Mouse (Mus musculus): Measurements from ENCODE around the gene Nlrp4f. TPM values are rescaled to one million over a fixed set of nuclear protein-coding genes. Genes with fewer than 3 reads are reported as not detected.
A peak's percentile ranks its signal among the peaks of the same experiment; 100 is the strongest.

Gene Nlrp4f
- 0.10 TPM in 1 of 2 replicates, not detected in the other for total RNA-seq (2015)
- not detected in 2 replicates for total RNA-seq (2017)

- ATAC-seq (replicated peaks; ENCODE audit: poor library complexity) = no peak
Measured at GRCm38 (mm10) chr13:65205877-65206276, at the start of gene Nlrp4f. Nlrp4f (minus strand) TSS chr13:65205977.

DNA sequence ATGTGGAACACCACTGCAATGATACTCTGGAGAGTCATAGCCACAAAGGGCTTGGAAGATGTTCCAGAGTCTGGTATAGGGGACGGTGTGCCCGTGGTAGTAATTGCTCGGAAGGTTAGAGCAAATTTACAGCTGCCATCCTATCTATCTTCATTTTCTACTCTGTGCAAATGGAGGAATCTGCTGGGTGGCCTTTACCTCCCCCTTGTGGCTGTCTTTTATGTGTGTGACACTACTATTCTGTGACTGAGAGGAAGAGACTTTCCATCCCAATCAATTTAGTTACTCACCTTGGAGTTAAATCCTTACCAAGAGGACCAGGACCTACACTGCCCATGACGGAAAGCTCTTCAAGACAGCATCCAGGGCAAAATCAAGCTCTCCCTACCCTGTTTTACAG lies 37.5 kb upstream of the Nlrp4f start:
- no peak for ATAC-seq (replicated peaks; ENCODE audit: poor library complexity)

DNA sequence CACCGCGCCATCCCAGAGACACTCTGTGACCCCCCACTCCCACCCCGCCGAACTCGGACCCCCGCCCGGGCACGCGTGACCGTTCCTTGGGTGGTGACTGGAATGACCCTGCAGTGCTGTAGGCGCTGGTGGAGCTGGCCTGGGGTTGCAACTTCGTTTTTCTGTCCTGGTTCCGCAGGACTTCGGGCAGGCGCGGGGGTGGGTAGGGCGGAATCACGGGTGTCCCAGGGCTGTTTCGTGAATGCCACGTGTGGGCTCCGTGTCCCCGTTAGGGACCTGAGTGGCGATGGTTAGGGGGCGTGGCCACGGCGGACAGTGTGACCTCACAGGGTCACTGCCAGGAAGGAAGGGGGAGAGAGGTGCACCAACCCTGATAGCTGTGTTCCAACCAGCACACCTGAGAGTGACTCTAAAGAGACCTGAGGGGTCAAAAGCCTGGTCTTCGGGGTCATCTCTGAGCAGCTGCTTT lies 36.6 kb upstream of the Nlrp4f start:
- no peak for ATAC-seq (replicated peaks; ENCODE audit: poor library complexity)

DNA sequence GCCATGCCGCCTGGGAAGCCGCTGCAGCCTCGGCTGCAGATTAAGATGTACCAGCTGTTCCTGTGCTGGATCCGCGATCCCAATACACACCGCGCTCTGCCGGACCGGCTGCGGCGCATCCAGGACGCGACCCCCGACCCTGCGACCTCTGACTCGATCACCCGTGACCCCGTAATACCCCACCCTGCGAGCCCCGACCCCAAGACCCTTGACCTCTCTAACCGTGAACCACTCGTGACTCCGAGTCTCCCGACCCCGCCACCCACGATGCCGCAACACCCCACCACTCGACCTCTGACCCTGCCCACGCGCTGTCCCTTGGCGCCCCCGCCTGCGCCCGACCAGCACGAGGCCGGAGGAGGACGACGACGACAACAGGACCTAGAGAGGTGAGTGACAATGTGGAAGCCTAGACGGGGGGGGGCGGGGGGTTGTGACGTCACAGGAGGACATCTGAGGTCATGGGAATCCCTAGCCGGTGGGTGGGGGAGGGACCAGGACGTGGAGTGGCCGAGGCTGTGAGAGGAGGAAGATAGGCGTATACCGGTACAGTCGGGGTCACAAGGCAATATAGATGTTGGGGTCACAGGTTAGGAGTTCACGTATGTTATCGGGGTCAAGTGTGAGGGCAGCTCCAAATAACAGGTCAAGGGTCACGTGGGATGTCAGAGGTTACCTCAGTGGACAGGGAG lies 36.0 kb upstream of the Nlrp4f start:
- peak; percentile 29 for ATAC-seq (replicated peaks; ENCODE audit: poor library complexity)

GRCm38 (mm10) chr13:65241099-65241626 lies 35.4 kb upstream of the Nlrp4f start:
- peak; percentile 64 for ATAC-seq (replicated peaks; ENCODE audit: poor library complexity)

DNA sequence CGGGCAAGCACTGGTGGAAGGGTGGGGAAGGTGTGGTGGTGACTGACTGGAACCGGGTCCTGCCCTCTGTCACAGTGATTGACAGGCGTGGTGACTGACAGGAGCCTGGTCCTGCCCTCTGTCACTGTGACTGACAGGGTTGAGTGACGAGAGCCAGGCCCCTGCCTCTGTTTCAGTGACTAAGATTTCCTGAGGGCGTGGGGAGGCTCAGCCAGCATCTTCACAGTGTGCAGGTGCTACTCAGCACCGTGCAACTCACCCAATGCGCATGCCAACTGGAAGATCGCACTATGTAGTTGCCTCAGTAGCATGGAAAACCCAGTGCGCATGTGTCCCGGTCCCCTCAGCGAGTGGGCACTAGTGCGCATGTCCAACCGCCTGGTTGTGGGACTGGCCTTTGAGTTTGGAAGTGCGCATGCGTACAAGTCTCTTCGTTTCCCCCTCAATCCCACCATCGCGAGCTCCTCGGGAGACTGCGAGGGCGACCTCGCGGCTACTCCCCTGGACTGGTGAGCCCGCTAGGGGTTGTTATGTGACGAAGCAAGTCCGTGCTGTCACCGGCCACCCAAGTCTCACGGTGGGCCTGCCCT lies 34.8 kb upstream of the Nlrp4f start:
- ATAC-seq (replicated peaks; ENCODE audit: poor library complexity) = peak; percentile 54

GRCm38 (mm10) chr13:65237211-65237610 lies 31.4 kb upstream of the Nlrp4f start:
- ATAC-seq (replicated peaks; ENCODE audit: poor library complexity) = no peak

GRCm38 (mm10) chr13:65226657-65227056 lies 20.9 kb upstream of the Nlrp4f start:
- ATAC-seq (replicated peaks; ENCODE audit: poor library complexity) = peak; percentile 55

DNA sequence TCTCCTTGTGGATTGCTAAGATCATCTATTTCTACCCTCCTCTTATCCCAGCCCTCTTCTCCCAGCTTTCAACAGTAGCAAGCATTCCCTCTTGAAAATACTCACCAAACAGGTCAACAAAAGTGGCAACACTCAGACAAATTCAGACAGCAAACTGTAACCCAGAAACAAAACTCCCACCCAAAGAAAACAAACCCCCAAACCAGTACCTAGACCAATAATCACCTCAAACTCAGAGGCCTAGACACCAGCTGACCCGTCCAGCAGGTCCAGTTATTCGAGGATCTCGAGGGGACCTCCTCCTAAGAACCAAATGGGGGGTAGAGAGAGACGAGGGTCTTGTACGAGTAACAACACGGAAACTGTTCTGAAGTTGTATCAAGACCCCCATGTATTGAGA lies 20.2 kb upstream of the Nlrp4f start:
- peak; percentile 64 for ATAC-seq (replicated peaks; ENCODE audit: poor library complexity)

DNA sequence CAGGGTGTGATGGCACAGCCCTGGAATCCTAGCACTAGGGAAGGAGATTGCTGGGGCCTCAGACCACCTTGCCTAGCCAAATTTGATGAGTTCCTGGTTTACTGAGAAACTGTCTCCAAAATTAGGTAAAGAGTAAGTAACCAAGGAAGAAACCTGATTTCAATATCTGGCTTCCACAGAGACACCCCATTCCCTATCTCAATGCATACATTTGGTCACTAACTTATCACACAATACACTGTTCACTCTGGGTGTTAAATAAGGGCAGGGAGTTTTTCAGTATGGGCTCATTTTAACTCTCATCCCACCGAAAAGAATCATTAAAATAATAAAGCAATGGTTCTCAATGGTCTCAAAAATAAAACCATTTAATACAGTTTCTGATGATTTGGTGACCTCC lies 5.1 kb downstream of the Nlrp4f start:
- no peak for ATAC-seq (replicated peaks; ENCODE audit: poor library complexity)

DNA sequence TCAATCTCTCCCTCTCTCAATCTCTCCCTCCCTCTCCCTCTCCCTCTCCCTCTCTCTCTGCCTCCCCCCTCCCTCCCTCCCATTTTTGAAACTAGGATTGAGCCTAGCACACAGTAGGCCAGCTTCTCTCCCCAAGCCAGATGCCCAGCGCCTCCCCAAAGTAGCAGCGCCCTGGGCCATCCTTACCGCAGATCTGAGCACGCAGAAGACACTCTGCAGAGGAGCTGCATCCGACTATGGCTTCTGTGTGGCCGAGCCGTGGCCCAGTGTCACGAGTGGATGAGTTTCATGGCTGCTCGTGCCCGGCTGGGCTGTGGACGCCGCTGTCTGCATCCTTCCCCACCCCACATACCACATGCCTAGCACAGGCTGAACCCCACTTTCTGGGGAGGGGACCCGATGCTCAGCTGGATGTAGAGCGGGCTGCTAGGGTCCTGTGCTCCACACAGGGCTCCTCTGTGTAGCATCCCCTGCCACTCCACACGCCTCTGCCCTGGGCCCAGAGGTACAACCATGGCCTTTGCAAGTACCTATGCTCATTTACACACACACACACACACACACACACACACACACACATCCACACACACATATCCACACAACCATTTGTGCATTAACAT lies 29.2 kb downstream of the Nlrp4f start:
- peak; percentile 13; the same call in 1 of the 2 replicates for ATAC-seq (replicated peaks; ENCODE audit: poor library complexity)

- peak; percentile 98 for ATAC-seq (replicated peaks; ENCODE audit: poor library complexity)
Measured at GRCm38 (mm10) chr13:65175734-65176471, 29.9 kb downstream of the Nlrp4f start.

DNA sequence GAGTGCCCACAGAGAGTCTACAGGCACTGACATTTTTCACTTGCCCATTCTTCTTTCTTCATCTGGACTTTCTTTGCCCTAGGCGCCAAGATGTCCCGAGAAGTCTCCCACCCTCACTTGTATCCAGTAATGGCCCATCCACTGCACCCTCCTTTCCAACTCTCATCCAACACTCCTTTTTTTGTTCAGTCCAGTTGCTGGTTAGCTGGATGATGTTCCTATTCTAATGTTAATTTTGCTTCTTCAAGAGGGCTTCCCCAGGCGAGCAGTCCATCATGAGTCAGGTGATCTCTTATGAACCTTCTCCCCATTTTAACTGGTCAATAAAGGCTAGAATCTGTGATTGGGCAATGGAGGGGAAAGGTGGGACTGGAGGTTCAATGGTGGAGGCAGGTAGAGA lies 31.7 kb downstream of the Nlrp4f start:
- ATAC-seq (replicated peaks; ENCODE audit: poor library complexity) = no peak

DNA sequence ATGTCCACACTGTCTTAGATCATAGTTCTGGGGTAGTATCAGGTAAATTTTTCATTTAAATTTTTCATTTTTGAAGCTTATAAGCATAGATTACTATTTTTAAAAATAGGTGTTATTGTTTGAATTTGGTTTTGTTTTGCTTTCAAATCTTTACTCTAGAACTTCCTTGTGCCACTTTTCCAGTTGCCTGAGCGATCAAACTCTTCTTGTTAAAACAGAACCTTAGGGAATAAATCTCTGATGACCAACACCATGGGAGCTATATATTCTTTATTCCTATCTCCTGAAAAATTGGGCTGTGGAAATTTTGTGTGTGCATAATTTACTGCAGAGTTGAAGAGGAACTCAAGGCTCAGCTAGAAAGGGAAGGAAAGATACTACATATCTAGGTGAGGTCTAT lies 55.8 kb downstream of the Nlrp4f start, which contains the start of gene Olfr466:
Gene Olfr466, plus strand, starts transcription at position 301 of the 400 bp plus-strand sequence.
- no peak for ATAC-seq (replicated peaks; ENCODE audit: poor library complexity)

- ATAC-seq (replicated peaks; ENCODE audit: poor library complexity) = no peak
Measured at GRCm38 (mm10) chr13:65137789-65138188, 68.0 kb downstream of the Nlrp4f start, which contains the start of gene Olfr465-ps1. Olfr465-ps1 (plus strand) TSS chr13:65138089.

Other genes starting within 250 kb of the Nlrp4f start
- gene Spata31d1c, start 172.9 kb downstream of the Nlrp4f start, total RNA-seq (2015) = not detected in 2 replicates
- gene Spata31d1c, start 172.9 kb downstream of the Nlrp4f start, total RNA-seq (2017) = not detected in 2 replicates
- gene Prss47, start 153.2 kb downstream of the Nlrp4f start, total RNA-seq (2015) = not detected in 2 replicates
- not detected in 2 replicates for gene Prss47, start 153.2 kb downstream of the Nlrp4f start, total RNA-seq (2017)
- 81.1 and 87.8 TPM in 2 replicates for gene Mfsd14b, start 93.0 kb downstream of the Nlrp4f start, total RNA-seq (2015)
- gene Mfsd14b, start 93.0 kb downstream of the Nlrp4f start, total RNA-seq (2017) = 81.4 and 85.8 TPM in 2 replicates
- not detected in 2 replicates for gene Olfr465-ps1, start 67.9 kb downstream of the Nlrp4f start, total RNA-seq (2015)
- not detected in 2 replicates for gene Olfr465-ps1, start 67.9 kb downstream of the Nlrp4f start, total RNA-seq (2017)
- gene Olfr466, start 55.7 kb downstream of the Nlrp4f start, total RNA-seq (2015) = not detected in 2 replicates
- gene Olfr466, start 55.7 kb downstream of the Nlrp4f start, total RNA-seq (2017) = not detected in 2 replicates
- not detected in 2 replicates for gene Gm10775, start 53.6 kb upstream of the Nlrp4f start, total RNA-seq (2015)
- gene Gm10775, start 53.6 kb upstream of the Nlrp4f start, total RNA-seq (2017) = not detected in 2 replicates
- gene Zfp369, start 72.8 kb upstream of the Nlrp4f start, total RNA-seq (2015) = 29.4 and 32.7 TPM in 2 replicates
- gene Zfp369, start 72.8 kb upstream of the Nlrp4f start, total RNA-seq (2017) = 45.5 and 53.2 TPM in 2 replicates